Mouse (Mus musculus) ES-Bruce4 (cell line): ENCODE results near the gene Wdpcp. TPM values are rescaled to one million over a fixed set of nuclear protein-coding genes. Genes with fewer than 3 reads are reported as not detected.
"Not testable (repeated sequence)": the region's sequence is repeated elsewhere in the genome, so short reads cannot be mapped to it uniquely, and the experiment has no call there.

Experiments used
- H3K27ac ChIP-seq: 2 replicates; pipeline ENCODE4 v1.5.1; 2012; ENCODE audit warnings: low read length, inconsistent platforms; ENCODE audit not compliant: insufficient read depth
- H3K27me3 ChIP-seq: 2 replicates; pipeline ENCODE4 v1.6.1; 2012; ENCODE audit warnings: mild to moderate bottlenecking, low read length, inconsistent platforms; ENCODE audit not compliant: control insufficient read depth, poor library complexity, insufficient read depth, severe bottlenecking
- H3K36me3 ChIP-seq: 2 replicates; pipeline ENCODE4 v1.6.1; 2012; ENCODE audit warnings: inconsistent platforms, mild to moderate bottlenecking, low read length, moderate library complexity; ENCODE audit not compliant: control insufficient read depth, poor library complexity, insufficient read depth, severe bottlenecking
- H3K4me1 ChIP-seq: one replicate; pipeline ENCODE4 v1.8.1; 2011; ENCODE audit warnings: low read length; ENCODE audit not compliant: control insufficient read depth, insufficient read depth
- H3K4me3 ChIP-seq: 2 replicates; pipeline ENCODE4 v1.5.1; 2011; ENCODE audit warnings: low read depth, mild to moderate bottlenecking, low read length
- H3K9ac ChIP-seq: 2 replicates; pipeline ENCODE4 v1.6.1; 2012; ENCODE audit warnings: low read depth, mild to moderate bottlenecking, inconsistent platforms; ENCODE audit not compliant: poor library complexity, severe bottlenecking
- H3K9me3 ChIP-seq: replicated peaks from 2 replicates; pipeline ENCODE4 v1.6.1; 2012; ENCODE audit warnings: mild to moderate bottlenecking, low read length, inconsistent platforms; ENCODE audit not compliant: control insufficient read depth, poor library complexity, insufficient read depth, severe bottlenecking
- CTCF ChIP-seq: IDR thresholded peaks from one replicate; pipeline ENCODE4 v1.8.1; 2011; ENCODE audit warnings: low read depth, low read length
- EP300 ChIP-seq: IDR thresholded peaks from 2 replicates; pipeline ENCODE4 v1.6.1; 2011; ENCODE audit warnings: low read depth, low read length; ENCODE audit not compliant: insufficient read depth
- POLR2A ChIP-seq: IDR thresholded peaks from one replicate; pipeline ENCODE4 v1.8.1; 2011; ENCODE audit warnings: low read length; ENCODE audit not compliant: insufficient read depth
- polyA plus RNA-seq: library from polyadenylated mRNA; stranded (reverse); fragments of >200 nt; gene quantifications from 2 replicates; pipeline ENCODE4 v1.2.4, GENCODE M21; 2011; ENCODE audit warnings: low read depth; ENCODE audit not compliant: missing spikeins, insufficient read depth, insufficient read length

The Wdpcp gene
- 1.7 and 2.2 TPM in 2 replicates for polyA plus RNA-seq

- Histone ChIP-seq H3K4me1 (no peaks in the 10 kb centered on the region), H3K9ac (peak within 1 kb of the TSS; percentile 72), H3K27me3 (no peaks in the 10 kb centered on the region), H3K9me3 (no peaks in the 10 kb centered on the region), H3K27ac (no peak within 1 kb of the TSS), H3K4me3 (peak within 1 kb of the TSS; percentile 87), H3K36me3 (no peaks in the 10 kb centered on the region)
- TF ChIP-seq POLR2A (peak; percentile 67), EP300 (0 out of 2 replicates have a peak, but pooled peaks have one; percentile 40), CTCF (no peak)
Measured at GRCm38 (mm10) chr11:21571700-21572381, at the start of gene Wdpcp, which contains the start of gene Mdh1. Gene Wdpcp, plus strand, starts transcription at chr11:21572235. Gene Mdh1, minus strand, starts transcription at chr11:21572367.

GRCm38 (mm10) chr11:21528676-21529394 is 43.2 kb upstream of the Wdpcp start:
- no peaks in the 10 kb centered on the region for H3K9me3 ChIP-seq
- no peaks in the 10 kb centered on the region for H3K36me3 ChIP-seq
- H3K27ac ChIP-seq = no peak overlapping the region
- no peaks in the 10 kb centered on the region for H3K4me1 ChIP-seq
- no peak overlapping the region for H3K4me3 ChIP-seq
- no peaks in the 10 kb centered on the region for H3K27me3 ChIP-seq
- H3K9ac ChIP-seq = no peak overlapping the region
- TF ChIP-seq EP300 (no peak), POLR2A (no peak), CTCF (no peak)

GRCm38 (mm10) chr11:21530856-21531255 is 41.2 kb upstream of the Wdpcp start:
- H3K27me3 ChIP-seq, H3K27ac ChIP-seq, H3K36me3 ChIP-seq, H3K9ac ChIP-seq, H3K9me3 ChIP-seq, H3K4me1 ChIP-seq, H3K4me3 ChIP-seq: not testable (repeated sequence)

GRCm38 (mm10) chr11:21540072-21540471 is 32.0 kb upstream of the Wdpcp start:
- H3K27ac ChIP-seq = no peak overlapping the region
- no peaks in the 10 kb centered on the region for H3K27me3 ChIP-seq
- H3K36me3 ChIP-seq = no peaks in the 10 kb centered on the region
- no peak overlapping the region for H3K9ac ChIP-seq
- H3K4me3 ChIP-seq = no peak overlapping the region
- H3K4me1 ChIP-seq = no peaks in the 10 kb centered on the region
- no peak for TF ChIP-seq EP300
- TF ChIP-seq CTCF = no peak
- no peak for TF ChIP-seq POLR2A
- H3K9me3 ChIP-seq = no peaks in the 10 kb centered on the region

- Histone ChIP-seq H3K9ac (no peak overlapping the region), H3K9me3 (no peaks in the 10 kb centered on the region), H3K36me3 (no peaks in the 10 kb centered on the region), H3K27ac (no peak overlapping the region), H3K4me3 (no peak overlapping the region), H3K4me1 (no peaks in the 10 kb centered on the region), H3K27me3 (no peaks in the 10 kb centered on the region)
- TF ChIP-seq POLR2A (no peak), EP300 (no peak), CTCF (no peak)
Measured at GRCm38 (mm10) chr11:21540622-21541021, 31.4 kb upstream of the Wdpcp start.

GRCm38 (mm10) chr11:21542731-21543130 is 29.3 kb upstream of the Wdpcp start:
- Histone ChIP-seq H3K4me3 (no peak overlapping the region), H3K9ac (no peak overlapping the region), H3K9me3 (no peaks in the 10 kb centered on the region), H3K36me3 (no peaks in the 10 kb centered on the region), H3K27ac (no peak overlapping the region), H3K4me1 (no peaks in the 10 kb centered on the region), H3K27me3 (no peaks in the 10 kb centered on the region)
- no peak for TF ChIP-seq CTCF
- TF ChIP-seq POLR2A = no peak
- no peak for TF ChIP-seq EP300
